Mouse (Mus musculus): ENCODE data around the gene Akr1c14. TPM values are rescaled to one million over a fixed set of nuclear protein-coding genes. Genes with fewer than 3 reads are reported as not detected.

The Akr1c14 gene
- polyA plus RNA-seq, 1 experiment: 0.05 TPM

DNA sequence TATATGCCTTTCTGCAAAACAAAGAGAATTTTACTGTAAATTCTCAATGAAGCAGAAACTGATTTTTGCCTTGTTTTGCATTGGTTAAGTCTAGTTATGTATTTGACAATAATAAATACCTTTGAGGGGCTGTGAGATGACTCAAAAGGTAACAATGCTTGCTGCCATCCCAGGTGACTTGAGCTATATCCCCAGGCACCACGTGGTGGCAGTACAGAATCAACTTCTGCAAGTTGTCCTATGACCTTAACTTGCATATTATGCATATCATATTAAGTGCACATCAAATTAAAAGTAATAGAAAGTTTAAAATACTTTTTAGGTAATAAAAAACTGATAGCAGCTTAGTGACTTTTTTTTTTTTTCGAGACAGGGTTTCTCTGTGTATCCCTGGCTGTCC, 84.3 kb downstream of the Akr1c14 start:
- Histone ChIP-seq H3K36me3 (ENCODE audit: control insufficient read depth, insufficient read depth) (no peaks in the 10 kb centered on the region), H3ac (ENCODE audit: control insufficient read depth, insufficient read length, low read depth) (no peak overlapping the region)
- TF ChIP-seq FOSL1 (IDR thresholded peaks at IDR 0.05; ENCODE audit: insufficient read depth, low read length, poor library complexity, severe bottlenecking) (no peak), MYOD1 (IDR thresholded peaks at IDR 0.05; ENCODE audit: control insufficient read depth, insufficient read length, low read depth) (no peak)

More for the DNA sequence above, 84.3 kb downstream of the Akr1c14 start:
- no peaks in the 10 kb centered on the region for H3K79me3 ChIP-seq (ENCODE audit: low read depth)
- no peaks in the 10 kb centered on the region for H3K27me3 ChIP-seq (ENCODE audit: control insufficient read depth, insufficient read depth, insufficient read length)
- H3K79me2 ChIP-seq (ENCODE audit: control insufficient read depth, insufficient read depth): no peaks in the 10 kb centered on the region
- H3K4me3 ChIP-seq (ENCODE audit: insufficient read depth, poor library complexity, severe bottlenecking): no peak overlapping the region

Other genes starting within 250 kb of the Akr1c14 start
- 0.02 TPM for gene Calml3, start 244.7 kb upstream of the Akr1c14 start, polyA plus RNA-seq (2012; fragmentation: generic; extraction: Trizol)
- not detected for gene Calm4, start 211.3 kb upstream of the Akr1c14 start, polyA plus RNA-seq (2012; fragmentation: generic; extraction: Trizol)
- gene Calm5, start 194.8 kb upstream of the Akr1c14 start, polyA plus RNA-seq (2012; fragmentation: generic; extraction: Trizol): not detected
- gene Net1, start 130.8 kb upstream of the Akr1c14 start, polyA plus RNA-seq (2012; fragmentation: generic; extraction: Trizol): 27.3 TPM
- gene Tubal3, start 130.7 kb upstream of the Akr1c14 start, polyA plus RNA-seq (2012; fragmentation: generic; extraction: Trizol): not detected
- gene Ucn3, start 103.7 kb upstream of the Akr1c14 start, polyA plus RNA-seq (2012; fragmentation: generic; extraction: Trizol): not detected
- not detected for gene Akr1c18, start 101.6 kb downstream of the Akr1c14 start, polyA plus RNA-seq (2012; fragmentation: generic; extraction: Trizol)
- 9.2 TPM for gene Akr1c13, start 142.1 kb downstream of the Akr1c14 start, polyA plus RNA-seq (2012; fragmentation: generic; extraction: Trizol)
- not detected for gene Akr1c19, start 179.7 kb downstream of the Akr1c14 start, polyA plus RNA-seq (2012; fragmentation: generic; extraction: Trizol)
- gene Akr1c12, start 230.4 kb downstream of the Akr1c14 start, polyA plus RNA-seq (2012; fragmentation: generic; extraction: Trizol): 2.4 TPM